Mouse (Mus musculus): ENCODE data around the gene Lins1. TPM values are rescaled to one million over a fixed set of nuclear protein-coding genes. Genes with fewer than 3 reads are reported as not detected.

Gene Lins1
- 20.2 and 21.4 TPM in 2 replicates for polyA plus RNA-seq (2012; rRNA removed)
- 22.6 and 24.9 TPM in 2 replicates for polyA plus RNA-seq (2014; fragmentation: Nextera tagmentation; extraction: Ambion mirVana)

- no peaks in the 10 kb centered on the region for H3K9me3 ChIP-seq (ENCODE audit: control insufficient read depth, low read length)
- DNase-seq (ENCODE audit: low spot score), result peak; percentile 98
- peak within 1 kb of the TSS; percentile 76 for H3K4me3 ChIP-seq (replicated peaks; ENCODE audit: low read length)
- peak; percentile 98 for ATAC-seq (ENCODE audit: low FRiP score, low read depth)
- peaks cover 11% of the 10 kb centered on the region for H3K36me3 ChIP-seq (ENCODE audit: control insufficient read depth, insufficient read depth, low read length)
- H3K27ac ChIP-seq (replicated peaks; ENCODE audit: low read depth, low read length), result peak within 1 kb of the TSS; percentile 80
- peak within 1 kb of the TSS; percentile 93 for H3K4me2 ChIP-seq (replicated peaks; ENCODE audit: low read depth, low read length, severe bottlenecking)
- H3K9ac ChIP-seq (ENCODE audit: low read depth, low read length, severe bottlenecking), result peak within 1 kb of the TSS; percentile 80
- peaks cover 7% of the 10 kb centered on the region; the same call in 1 of the 2 replicates for H3K4me1 ChIP-seq (ENCODE audit: control insufficient read depth, insufficient read depth, low read length)
- H3K27me3 ChIP-seq (ENCODE audit: control insufficient read depth, insufficient read depth, low read length), result no peaks in the 10 kb centered on the region
- under 1% methylated on average over 43 of the region's 52 CpGs for WGBS
- TF ChIP-seq POLR2A (IDR thresholded peaks at IDR 0.05; ENCODE audit: borderline replicate concordance, extremely low read depth, insufficient read depth, insufficient read length), result peak; percentile 52; the same call in 1 of the 2 replicates
Measured at GRCm38 (mm10) chr7:66689620-66690360, at the start of gene Lins1. TSS of gene Lins1 (plus strand) at chr7:66689889.

- no peak for ATAC-seq (ENCODE audit: low FRiP score, low read depth)
- no peak for TF ChIP-seq POLR2A (IDR thresholded peaks at IDR 0.05; ENCODE audit: borderline replicate concordance, extremely low read depth, insufficient read depth, insufficient read length)
- Histone ChIP-seq H3K4me2 (replicated peaks; ENCODE audit: low read depth, low read length, severe bottlenecking) (no peak overlapping the region), H3K9me3 (ENCODE audit: control insufficient read depth, low read length) (no peaks in the 10 kb centered on the region), H3K27me3 (ENCODE audit: control insufficient read depth, insufficient read depth, low read length) (no peaks in the 10 kb centered on the region), H3K36me3 (ENCODE audit: control insufficient read depth, insufficient read depth, low read length) (peaks cover 17% of the 10 kb centered on the region), H3K4me1 (ENCODE audit: control insufficient read depth, insufficient read depth, low read length) (no peaks in the 10 kb centered on the region), H3K27ac (replicated peaks; ENCODE audit: low read depth, low read length) (no peak overlapping the region), H3K9ac (ENCODE audit: low read depth, low read length, severe bottlenecking) (no peak overlapping the region), H3K4me3 (replicated peaks; ENCODE audit: low read length) (no peak overlapping the region)
- 98% methylated on average over 2 of the region's 2 CpGs for WGBS
- DNase-seq (ENCODE audit: low spot score), result no peak
Measured at GRCm38 (mm10) chr7:66645736-66646135, 44.0 kb upstream of the Lins1 start.

- no peak overlapping the region for H3K4me2 ChIP-seq (replicated peaks; ENCODE audit: low read depth, low read length, severe bottlenecking)
- ATAC-seq (ENCODE audit: low FRiP score, low read depth), result no peak
- H3K4me3 ChIP-seq (replicated peaks; ENCODE audit: low read length), result no peak overlapping the region
- H3K9ac ChIP-seq (ENCODE audit: low read depth, low read length, severe bottlenecking), result no peak overlapping the region
- no peak for DNase-seq (ENCODE audit: low spot score)
- no peak overlapping the region for H3K27ac ChIP-seq (replicated peaks; ENCODE audit: low read depth, low read length)
- peaks cover 13% of the 10 kb centered on the region for H3K36me3 ChIP-seq (ENCODE audit: control insufficient read depth, insufficient read depth, low read length)
- no peaks in the 10 kb centered on the region for H3K4me1 ChIP-seq (ENCODE audit: control insufficient read depth, insufficient read depth, low read length)
- H3K27me3 ChIP-seq (ENCODE audit: control insufficient read depth, insufficient read depth, low read length), result no peaks in the 10 kb centered on the region
- 84% methylated on average over 2 of the region's 2 CpGs for WGBS
- TF ChIP-seq POLR2A (IDR thresholded peaks at IDR 0.05; ENCODE audit: borderline replicate concordance, extremely low read depth, insufficient read depth, insufficient read length), result no peak
- no peaks in the 10 kb centered on the region for H3K9me3 ChIP-seq (ENCODE audit: control insufficient read depth, low read length)
Measured at GRCm38 (mm10) chr7:66649181-66649580, 40.5 kb upstream of the Lins1 start.

GRCm38 (mm10) chr7:66650883-66651282 is 38.8 kb upstream of the Lins1 start:
- Histone ChIP-seq H3K4me1 (ENCODE audit: control insufficient read depth, insufficient read depth, low read length) (no peaks in the 10 kb centered on the region), H3K4me2 (replicated peaks; ENCODE audit: low read depth, low read length, severe bottlenecking) (no peak overlapping the region), H3K9ac (ENCODE audit: low read depth, low read length, severe bottlenecking) (no peak overlapping the region), H3K4me3 (replicated peaks; ENCODE audit: low read length) (no peak overlapping the region), H3K9me3 (ENCODE audit: control insufficient read depth, low read length) (no peaks in the 10 kb centered on the region), H3K27me3 (ENCODE audit: control insufficient read depth, insufficient read depth, low read length) (no peaks in the 10 kb centered on the region), H3K27ac (replicated peaks; ENCODE audit: low read depth, low read length) (no peak overlapping the region), H3K36me3 (ENCODE audit: control insufficient read depth, insufficient read depth, low read length) (peaks cover 28% of the 10 kb centered on the region)
- WGBS, result 67% methylated on average over 5 of the region's 5 CpGs
- no peak for TF ChIP-seq POLR2A (IDR thresholded peaks at IDR 0.05; ENCODE audit: borderline replicate concordance, extremely low read depth, insufficient read depth, insufficient read length)
- ATAC-seq (ENCODE audit: low FRiP score, low read depth) (no peak), DNase-seq (ENCODE audit: low spot score) (no peak)

GRCm38 (mm10) chr7:66652216-66652615 is 37.5 kb upstream of the Lins1 start:
- TF ChIP-seq POLR2A (IDR thresholded peaks at IDR 0.05; ENCODE audit: borderline replicate concordance, extremely low read depth, insufficient read depth, insufficient read length), result no peak
- H3K27ac ChIP-seq (replicated peaks; ENCODE audit: low read depth, low read length), result no peak overlapping the region
- DNase-seq (ENCODE audit: low spot score), result no peak
- no peak for ATAC-seq (ENCODE audit: low FRiP score, low read depth)
- H3K9me3 ChIP-seq (ENCODE audit: control insufficient read depth, low read length), result no peaks in the 10 kb centered on the region
- no peak overlapping the region for H3K4me2 ChIP-seq (replicated peaks; ENCODE audit: low read depth, low read length, severe bottlenecking)
- H3K27me3 ChIP-seq (ENCODE audit: control insufficient read depth, insufficient read depth, low read length), result no peaks in the 10 kb centered on the region
- H3K9ac ChIP-seq (ENCODE audit: low read depth, low read length, severe bottlenecking), result no peak overlapping the region
- H3K4me1 ChIP-seq (ENCODE audit: control insufficient read depth, insufficient read depth, low read length), result no peaks in the 10 kb centered on the region
- 86% methylated on average over 4 of the region's 4 CpGs for WGBS
- no peak overlapping the region for H3K4me3 ChIP-seq (replicated peaks; ENCODE audit: low read length)
- H3K36me3 ChIP-seq (ENCODE audit: control insufficient read depth, insufficient read depth, low read length), result peaks cover 27% of the 10 kb centered on the region

All from limb, embryonic 14.5 days (tissue).